Mouse (Mus musculus) R1 (cell line): ENCODE measurements around the gene Bcdin3d.
"Not testable (repeated sequence)": the region's sequence is repeated elsewhere in the genome, so short reads cannot be mapped to it uniquely, and the experiment has no call there.

Source experiments
- DNase-seq: peaks from one replicate; pipeline ENCODE4 v3.0.0-alpha.2; 2018; ENCODE audit warnings: low read depth, low spot score

The Bcdin3d gene

GRCm38 (mm10) chr15:99473801-99474575 is 542 bp downstream of the Bcdin3d start:
- peak; percentile 81 for DNase-seq

DNA sequence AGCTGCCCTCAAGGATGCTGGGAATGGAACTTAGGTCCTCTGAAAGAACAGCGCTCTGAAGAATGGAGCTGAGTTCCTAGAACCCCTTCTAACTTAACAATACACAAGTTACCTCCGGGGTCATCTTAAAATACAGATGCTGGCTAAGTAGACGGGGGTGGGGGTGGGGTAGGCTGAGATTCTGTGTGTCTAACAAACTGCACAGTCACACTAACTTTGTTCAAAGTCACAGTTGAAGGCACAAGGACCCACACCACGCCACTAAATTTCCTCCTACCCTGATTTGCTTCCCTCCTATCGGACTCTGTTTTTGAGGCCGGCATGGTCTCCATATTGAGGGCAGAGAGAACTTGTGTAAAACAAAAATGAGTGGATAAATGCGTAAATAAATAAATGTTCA is 1.6 kb downstream of the Bcdin3d start:
- DNase-seq: no peak

- peak; percentile 29 for DNase-seq
These were observed 2.9 kb downstream of the Bcdin3d start for GRCm38 (mm10) chr15:99471677-99472063.

DNA sequence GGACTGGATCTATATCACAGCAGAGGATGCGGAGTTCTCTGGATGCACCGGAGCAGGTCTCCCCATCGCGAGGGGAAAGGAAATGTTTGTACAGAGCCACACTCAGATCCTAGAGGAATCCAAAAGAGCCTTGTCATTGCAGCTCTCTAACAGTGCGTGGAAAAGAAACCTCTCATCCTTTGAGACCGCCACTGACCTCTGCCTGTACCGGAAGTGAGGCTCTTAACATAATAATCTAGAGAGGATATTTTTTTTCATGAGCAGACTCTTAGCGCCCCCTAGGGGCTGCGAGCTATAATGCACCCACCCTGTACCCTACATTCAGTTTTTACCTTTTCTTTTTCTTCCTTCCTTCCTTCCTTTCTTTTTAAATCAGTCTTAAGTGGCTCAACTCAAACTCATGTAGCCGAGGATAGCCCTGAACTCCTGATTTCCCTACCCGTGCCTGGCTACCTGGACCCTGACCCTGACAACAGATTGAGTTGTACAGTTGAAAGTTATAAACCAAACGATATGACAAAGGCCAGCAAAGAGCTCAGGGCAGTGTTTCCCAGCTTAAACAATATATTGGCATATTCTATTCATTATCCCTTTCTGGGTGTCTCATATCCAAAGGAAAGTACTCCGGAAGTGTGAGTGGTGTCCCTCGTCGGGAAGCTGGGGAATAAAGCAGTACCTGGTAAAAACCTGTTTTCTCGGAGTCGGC is 3.4 kb downstream of the Bcdin3d start:
- peak; percentile 53 for DNase-seq

DNA sequence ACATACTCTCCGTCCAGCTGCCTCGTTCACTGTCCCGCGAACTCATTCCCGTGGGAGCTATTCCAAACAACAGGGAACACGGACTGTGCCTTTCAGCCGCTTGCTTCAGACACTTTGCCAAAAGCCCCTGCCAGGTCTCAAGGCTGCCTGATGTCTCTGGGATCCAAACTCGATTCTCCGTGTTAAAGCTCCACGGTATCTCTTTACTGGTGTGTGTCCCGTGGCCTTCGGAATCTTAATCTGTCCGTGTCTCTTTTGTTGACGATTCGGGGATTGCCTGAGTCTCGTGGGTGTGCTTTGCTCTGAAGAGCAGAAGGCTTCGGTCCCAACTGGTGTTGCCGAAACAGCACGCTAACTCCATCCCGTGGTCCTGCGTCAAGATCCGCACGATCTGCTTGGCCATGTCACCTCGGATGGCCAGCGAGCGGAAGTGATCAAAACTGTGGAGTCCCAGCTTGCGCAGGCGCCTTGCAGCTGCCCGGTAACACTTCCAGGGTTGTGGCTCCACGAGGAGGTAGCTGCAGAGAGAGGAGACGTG is 4.2 kb downstream of the Bcdin3d start:
- DNase-seq: peak; percentile 43

- no peak for DNase-seq
These were observed 4.8 kb downstream of the Bcdin3d start for GRCm38 (mm10) chr15:99469736-99470135.

DNA sequence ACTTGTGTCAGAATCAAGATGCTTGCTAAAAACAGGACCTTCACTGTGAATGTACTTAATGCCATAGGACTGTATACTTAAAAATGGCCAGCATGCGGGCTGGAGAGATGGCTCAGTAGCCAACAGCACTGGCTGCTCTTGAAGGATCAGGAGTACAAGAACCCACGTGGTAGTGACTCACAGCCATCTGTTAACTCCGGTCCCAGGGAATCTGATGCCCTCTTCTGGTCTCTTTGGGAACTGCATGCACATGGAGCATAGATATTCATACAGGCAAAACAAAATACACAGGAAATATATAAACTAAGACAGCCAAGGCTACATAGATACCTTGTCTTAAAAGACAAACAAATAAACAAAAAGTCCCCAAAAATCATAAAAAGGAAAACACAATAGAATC is 5.5 kb downstream of the Bcdin3d start:
- peak; percentile 91 for DNase-seq

GRCm38 (mm10) chr15:99463194-99463593 is 11.3 kb downstream of the Bcdin3d start:
- DNase-seq: no peak

DNA sequence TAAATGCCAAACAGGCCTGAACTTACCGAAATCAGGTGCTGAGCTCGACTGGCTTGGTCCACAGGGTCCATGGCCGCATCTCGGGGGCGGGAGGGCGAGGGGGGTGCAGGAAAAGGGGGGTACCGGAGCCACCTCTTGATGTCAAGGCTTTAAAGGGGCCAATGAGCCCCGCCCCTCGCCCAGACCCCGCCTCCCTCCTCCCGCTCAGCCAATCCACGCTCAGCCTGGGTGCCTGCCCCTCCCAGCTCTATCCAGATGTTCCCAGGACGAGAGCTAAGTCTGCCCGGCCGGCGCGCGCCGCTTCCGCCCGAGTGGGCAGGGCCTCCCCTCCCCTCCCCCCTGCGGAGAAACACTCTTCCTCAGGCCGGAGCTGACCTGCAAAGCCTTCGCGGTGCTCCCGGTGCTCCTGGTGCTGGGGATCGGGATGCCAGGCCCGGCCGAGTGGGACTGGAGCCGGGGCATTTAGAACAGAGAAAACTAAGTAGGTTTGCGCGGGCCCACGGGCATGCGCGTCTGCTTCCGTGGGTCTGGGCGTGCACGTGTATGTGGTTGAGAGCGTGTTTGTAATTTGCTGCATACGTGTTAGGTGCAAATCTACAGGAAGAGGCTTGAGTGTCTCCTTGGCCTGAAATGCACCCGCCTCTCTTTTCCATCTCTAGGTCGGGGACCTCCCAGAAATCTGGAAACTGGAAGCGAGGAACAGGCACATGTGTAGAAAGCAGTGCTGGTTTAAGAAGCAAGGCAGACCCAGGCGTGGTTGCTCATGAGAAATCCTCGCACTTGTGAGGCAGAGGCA is 16.7 kb downstream of the Bcdin3d start, which contains the start of gene Nckap5l:
TSS of gene Nckap5l (minus strand) at position 143 of the 796 bp plus-strand sequence.
- DNase-seq: peak; percentile 96

DNA sequence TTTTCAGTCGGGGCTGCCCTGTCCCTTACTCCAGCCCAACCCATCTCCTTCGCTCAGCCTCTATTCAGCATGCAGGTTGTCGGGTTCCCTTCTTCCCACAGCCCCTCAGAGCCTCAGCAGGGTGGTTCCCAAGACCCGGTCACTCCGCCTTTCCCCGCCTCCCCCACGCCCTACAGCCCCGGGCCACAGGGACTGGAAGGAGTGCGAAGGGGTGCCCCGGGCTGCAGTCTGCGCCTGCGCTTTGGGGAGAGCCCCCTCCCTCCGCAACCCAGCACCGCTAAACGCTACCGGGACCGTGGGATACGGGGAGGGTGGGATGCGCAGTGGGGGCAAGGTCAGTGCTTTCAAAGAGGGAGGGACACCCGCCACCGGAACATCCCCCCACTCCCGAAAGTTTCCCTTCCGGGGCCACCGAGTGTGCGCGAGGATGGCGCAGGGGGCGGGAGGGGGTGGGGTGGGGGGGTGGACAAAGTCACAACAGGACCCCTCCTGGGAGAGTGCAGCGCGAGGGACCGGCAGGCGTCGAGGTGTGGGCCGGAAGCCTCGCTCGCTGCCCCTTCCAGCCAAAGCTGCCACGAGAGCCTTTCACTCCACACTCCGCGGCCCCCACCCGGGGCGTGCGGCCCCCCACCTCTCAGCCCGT is 17.4 kb downstream of the Bcdin3d start:
- DNase-seq: peak; percentile 82

GRCm38 (mm10) chr15:99456338-99456962 is 18.1 kb downstream of the Bcdin3d start:
- DNase-seq: no peak

GRCm38 (mm10) chr15:99455415-99455814 is 19.1 kb downstream of the Bcdin3d start:
- DNase-seq: no peak

DNA sequence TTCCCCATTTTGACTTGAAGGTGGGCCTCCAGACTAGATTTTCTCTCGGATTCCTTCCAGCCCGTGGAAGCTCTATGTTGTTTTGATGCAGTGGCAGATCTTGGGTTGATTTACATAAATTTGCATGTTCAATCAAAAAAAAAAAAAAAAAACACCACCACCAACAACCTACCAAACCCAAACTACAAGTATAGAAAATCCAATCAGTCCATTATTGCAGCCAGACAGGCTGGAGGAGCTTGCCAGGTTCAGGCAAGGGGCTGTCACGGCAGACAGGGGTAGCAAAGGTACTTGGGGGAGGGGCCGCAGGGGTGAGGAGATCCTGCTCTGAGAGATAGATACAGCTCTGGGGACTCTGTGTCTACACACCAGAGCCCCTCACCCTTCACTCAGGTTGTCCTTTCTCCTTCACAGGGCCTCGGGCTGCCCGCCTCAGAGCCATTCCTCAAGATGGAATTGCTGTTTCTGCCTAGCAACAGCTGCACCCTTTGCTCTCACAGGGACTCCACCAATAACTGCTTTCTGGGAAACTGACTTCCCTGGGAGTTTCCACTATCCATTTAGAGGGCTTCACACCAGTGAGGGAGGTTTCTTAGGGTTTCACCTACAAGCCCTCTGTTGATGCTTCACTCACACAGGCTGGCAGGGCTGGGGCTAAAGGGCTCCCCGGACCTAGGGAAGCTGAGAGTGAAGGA is 19.8 kb downstream of the Bcdin3d start:
- DNase-seq: no peak

DNA sequence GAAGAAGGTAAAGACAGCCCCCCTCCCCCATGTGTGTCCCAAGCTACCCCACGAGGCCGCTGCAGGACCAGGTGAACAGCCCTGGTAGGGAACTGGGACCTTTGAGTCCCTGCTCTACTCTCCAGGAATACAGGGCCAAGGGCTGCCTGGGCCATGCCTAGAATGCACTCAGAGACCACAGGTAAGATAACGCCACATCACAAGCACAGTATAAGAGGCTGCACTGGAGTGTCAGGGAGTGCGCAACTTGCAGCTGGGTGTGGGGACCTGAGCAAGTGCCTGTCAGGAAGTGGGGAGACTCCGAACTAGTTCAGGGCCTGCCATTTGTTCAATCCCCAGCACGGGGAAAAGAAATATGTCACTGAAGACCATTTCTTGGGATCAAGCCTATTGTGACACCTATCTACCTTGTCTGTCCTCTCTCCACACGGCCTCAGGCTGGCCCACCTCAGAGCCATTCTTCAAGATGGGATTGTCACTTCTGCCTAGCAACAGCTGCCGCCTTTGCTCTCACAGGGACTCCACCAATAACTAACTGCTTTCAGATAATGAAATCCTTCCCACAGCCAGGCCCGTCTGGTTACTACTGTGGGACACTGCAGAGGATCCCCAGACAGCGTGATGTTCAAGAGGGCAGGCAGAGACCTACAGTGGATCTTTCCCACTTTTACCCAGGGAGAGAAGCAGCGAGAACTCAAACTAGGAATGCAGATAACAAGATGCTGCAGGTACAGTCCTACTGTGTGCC is 21.2 kb downstream of the Bcdin3d start:
- no peak for DNase-seq

DNA sequence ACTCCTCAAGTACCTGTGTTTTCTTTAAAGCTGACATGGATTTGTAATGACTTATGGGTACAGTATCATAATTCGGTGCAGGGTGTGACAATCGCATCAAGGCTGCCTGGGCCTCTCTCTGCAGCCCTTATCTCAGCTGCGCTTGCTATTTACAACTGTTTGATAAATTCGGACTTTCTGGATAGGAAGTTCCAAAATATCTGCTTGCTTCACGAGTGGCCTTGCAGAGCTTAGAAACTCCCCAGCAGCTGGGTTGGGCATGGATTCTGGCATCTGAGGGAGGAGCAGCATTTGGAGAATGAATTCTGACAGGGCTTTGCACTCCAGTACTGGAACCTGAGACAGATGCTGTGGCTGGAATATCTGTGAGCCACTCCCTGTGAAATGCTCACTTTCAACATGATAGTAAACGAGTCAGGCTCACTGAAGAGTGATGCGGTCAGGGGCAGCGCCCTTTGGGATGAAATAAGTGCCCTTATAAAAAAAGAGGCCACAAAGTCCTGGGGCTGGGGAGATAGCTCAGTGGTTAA is 24.7 kb downstream of the Bcdin3d start:
- DNase-seq: no peak

- DNase-seq: no peak
These were observed 25.3 kb downstream of the Bcdin3d start for GRCm38 (mm10) chr15:99449131-99449750.

GRCm38 (mm10) chr15:99446136-99446535 is 28.4 kb downstream of the Bcdin3d start:
- DNase-seq: not testable (repeated sequence)

DNA sequence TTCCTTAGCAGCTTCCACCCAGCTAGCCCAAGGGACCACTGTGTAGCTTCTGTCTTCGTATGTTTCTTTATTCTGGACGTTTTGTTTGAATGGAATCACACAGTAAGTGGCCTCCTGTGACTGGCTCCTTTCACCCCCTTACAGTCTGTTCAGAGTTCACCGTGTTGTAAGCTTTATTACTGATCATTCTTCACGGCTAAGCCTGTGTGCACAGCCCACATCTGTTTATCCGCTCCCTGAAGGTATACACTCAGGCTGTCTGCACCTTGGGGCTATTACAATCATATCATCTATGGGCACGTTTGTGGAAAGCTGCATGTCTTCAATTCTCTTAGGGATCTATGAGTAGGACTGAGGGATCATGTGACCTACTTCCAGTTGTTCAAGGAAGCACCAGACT is 29.0 kb downstream of the Bcdin3d start:
- DNase-seq: no peak

- DNase-seq: no peak
These were observed 32.2 kb downstream of the Bcdin3d start for GRCm38 (mm10) chr15:99442358-99442757.
